Comparison of ENCODE assay signal across 11 mouse cellular contexts in the genomic region with DNA sequence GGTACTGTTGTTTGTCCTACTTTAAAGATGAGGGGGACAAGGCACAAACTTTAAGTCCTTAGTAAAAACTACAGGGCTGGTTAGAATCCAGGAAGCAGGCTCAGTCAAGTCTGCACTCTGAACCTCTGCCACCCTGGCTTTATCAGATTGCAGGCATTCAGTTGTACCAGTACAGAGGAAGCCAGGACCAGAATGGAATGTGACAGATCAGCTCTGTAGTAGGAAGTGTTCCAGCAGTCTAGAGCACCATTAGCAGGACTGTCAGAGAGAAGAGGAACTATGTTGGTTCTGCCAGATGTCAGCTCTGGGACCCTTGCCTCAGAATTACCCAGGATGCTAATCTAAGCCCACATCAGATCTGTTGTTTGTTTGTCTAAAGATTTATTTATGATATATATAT. TPM values are rescaled to one million over a fixed set of nuclear protein-coding genes. Genes with fewer than 3 reads are reported as not detected.
DNase-seq lines count a peak whose midpoint lies in the region; ATAC-seq lines count a peak whose summit lies in the region.
"Had no signal": no experiment of that assay in that cellular context is flagged by ENCODE, and none has a peak within 500 bp of the region (broad histone marks: within the 10 kb centered on the region; RNA-seq: fewer than 3 reads in every experiment).

No protein-coding gene starts in this region.

- no peak overlapping the region for H3K4me2 ChIP-seq in heart, embryonic 11.5 days

- no peak overlapping the region for H3K4me3 ChIP-seq in heart, embryonic 11.5 days (ENCODE audit: low read depth, low read length)
- H3K4me3 ChIP-seq: left cerebral cortex, adult 2 months had no signal

- H3K9me3 ChIP-seq in heart, embryonic 11.5 days (replicated peaks; ENCODE audit: control insufficient read depth, low read length): no peaks in the 10 kb centered on the region

- no peak for ATAC-seq in heart, embryonic 11.5 days (replicated peaks; ENCODE audit: insufficient number of reproducible peaks, low FRiP score, low TSS enrichment)
- ATAC-seq in common myeloid progenitor, adult 5-6 weeks (replicated peaks; ENCODE audit: low read depth, poor library complexity, severe bottlenecking): peak; percentile 69
- ATAC-seq in cerebellum, adult (ENCODE audit: insufficient number of reproducible peaks, low FRiP score, low TSS enrichment): no peak

- no peak overlapping the region for H3K27ac ChIP-seq in heart, embryonic 11.5 days (ENCODE audit: low read depth, low read length)
- H3K27ac ChIP-seq: left cerebral cortex, adult 2 months had no signal

- H3K27me3 ChIP-seq in heart, embryonic 11.5 days (ENCODE audit: control insufficient read depth, insufficient read depth, low read length): no peaks in the 10 kb centered on the region

- peak; percentile 90 for DNase-seq in heart, adult 11 months
- peak; percentile 38 for DNase-seq in layer of hippocampus, adult 9-11 months
- DNase-seq in layer of hippocampus, adult 18-20 months (ENCODE audit: low spot score in 2 of 2): no peak
- DNase-seq in lung, postnatal 25 days (ENCODE audit: low spot score): peak; percentile 26
- no peak for DNase-seq in thymus, postnatal 10 days (ENCODE audit: low spot score in 2 of 2)
- DNase-seq: cerebellum, adult 9-11 months; right cerebral cortex, adult 18-20 months had no signal

- no peaks in the 10 kb centered on the region; the same call in 1 of the 2 replicates for H3K36me3 ChIP-seq in heart, embryonic 11.5 days (ENCODE audit: control insufficient read depth, insufficient read depth, low read length)

- H3K9ac ChIP-seq in heart, embryonic 11.5 days (ENCODE audit: low read depth, low read length): no peak overlapping the region

- peaks cover 6% of the 10 kb centered on the region; the same call in 1 of the 2 replicates for H3K4me1 ChIP-seq in heart, embryonic 11.5 days (ENCODE audit: control insufficient read depth, insufficient read depth, low read length)

RNA-seq across cellular contexts. Expression of gene Mfap3, which starts 6.1 kb away (rescaled TPM):
- 32.7 and 37.9 TPM in 2 replicates for polyA plus RNA-seq in heart, embryonic 11.5 days (2014; fragmentation: Nextera tagmentation; extraction: Ambion mirVana)
- total RNA-seq in layer of hippocampus, adult 18-20 months (2021): 10 to 100 TPM; 29.0 to 30.9 TPM
- 22.5 and 27.5 TPM in 2 replicates for total RNA-seq in common myeloid progenitor, adult 5-6 weeks (2017)

RNA-seq across cellular contexts. Expression of gene Fam114a2, which starts 6.2 kb away (rescaled TPM):
- polyA plus RNA-seq in heart, embryonic 11.5 days (2014; fragmentation: Nextera tagmentation; extraction: Ambion mirVana): 49.4 and 50.4 TPM in 2 replicates
- total RNA-seq in layer of hippocampus, adult 18-20 months (2021): 10 to 100 TPM; 36.5 to 40.3 TPM
- 32.2 and 43.7 TPM in 2 replicates for total RNA-seq in common myeloid progenitor, adult 5-6 weeks (2017)

Comparison
In these comparisons a context has a peak if more than half of its experiments do, and no peak if none do; other contexts are left out.
1. DNase-seq: peak in heart, adult 11 months (single experiment), layer of hippocampus, adult 9-11 months (single experiment) and lung, postnatal 25 days (single experiment); none in layer of hippocampus, adult 18-20 months (0 of 2) and thymus, postnatal 10 days (0 of 2).